Mouse (Mus musculus) retina, adult 2 months (tissue): ENCODE measurements at regions not wholly inside any gene's neighbourhood (a gene's known extent, or its start where the extent isn't known, plus 50 kb on each side); places are given as distances from the start of the nearest gene placed in this dataset.
"Not testable (repeated sequence)": the region's sequence is repeated elsewhere in the genome, so short reads cannot be mapped to it uniquely, and the experiment has no call there.

ENCODE experiments used
- DNase-seq: peaks from one replicate; pipeline ENCODE4 v3.0.0-alpha.2; 2012; ENCODE audit warnings: low read depth, low spot score

DNA sequence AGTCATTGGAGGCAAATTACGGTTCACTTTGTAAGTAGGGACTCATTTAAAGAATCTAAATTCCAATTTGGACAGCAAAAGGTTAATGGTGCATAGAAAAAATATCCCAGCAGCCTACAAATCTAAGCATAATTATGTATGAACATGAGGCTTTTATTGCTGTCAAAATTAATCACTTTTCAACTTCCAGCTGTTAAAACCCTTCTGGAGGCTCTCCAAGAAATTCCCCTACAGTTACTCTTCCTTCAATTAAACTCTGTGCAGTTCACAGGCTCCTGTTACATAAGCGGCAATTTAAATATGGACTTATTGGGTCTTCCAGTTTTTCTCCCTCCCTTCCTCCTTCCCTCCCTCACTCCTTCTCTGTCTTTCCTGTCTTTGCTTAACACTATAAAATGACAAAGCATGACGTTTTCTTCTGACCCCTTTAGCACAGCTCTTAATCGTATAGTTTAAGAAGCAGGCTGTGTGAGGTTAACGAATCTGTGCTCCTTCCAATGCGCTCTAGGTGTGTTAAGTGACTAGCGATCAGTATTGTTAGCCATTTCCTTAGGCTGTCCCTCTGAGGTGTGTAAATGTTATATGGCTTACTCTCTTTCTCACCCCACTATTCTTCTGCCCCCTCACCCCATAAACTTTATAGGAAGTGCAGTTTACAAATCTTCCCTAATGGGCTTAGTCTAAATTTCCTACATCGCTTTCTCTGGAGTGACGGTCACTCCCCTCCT, 247.0 kb downstream of the Enc1 start:
- no peak for DNase-seq

GRCm38 (mm10) chr13:97486490-97486889, 245.6 kb downstream of the Enc1 start:
- DNase-seq = no peak

DNA sequence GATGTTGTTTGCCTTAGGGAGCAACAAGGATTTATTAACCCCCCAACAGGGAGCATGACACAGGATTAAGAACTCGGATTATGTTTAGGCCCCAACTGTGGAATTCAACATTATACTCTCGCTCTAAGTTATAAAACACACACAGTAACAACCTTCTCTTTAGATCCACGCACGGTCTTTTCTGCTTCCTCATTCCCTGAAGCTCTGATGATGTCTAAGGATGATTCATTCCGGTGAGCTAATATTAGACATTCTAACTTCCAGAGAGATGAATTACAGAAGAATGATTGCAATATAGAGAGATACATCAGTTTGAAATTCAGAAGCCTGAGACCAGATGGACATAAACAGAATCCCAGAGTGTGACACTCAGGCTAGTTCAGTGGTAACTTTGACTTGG, 245.0 kb downstream of the Enc1 start:
- no peak for DNase-seq

GRCm38 (mm10) chr13:97484808-97485545, 244.1 kb downstream of the Enc1 start:
- no peak for DNase-seq

- no peak for DNase-seq
Measured at GRCm38 (mm10) chr13:97483681-97484080, 242.8 kb downstream of the Enc1 start.

DNA sequence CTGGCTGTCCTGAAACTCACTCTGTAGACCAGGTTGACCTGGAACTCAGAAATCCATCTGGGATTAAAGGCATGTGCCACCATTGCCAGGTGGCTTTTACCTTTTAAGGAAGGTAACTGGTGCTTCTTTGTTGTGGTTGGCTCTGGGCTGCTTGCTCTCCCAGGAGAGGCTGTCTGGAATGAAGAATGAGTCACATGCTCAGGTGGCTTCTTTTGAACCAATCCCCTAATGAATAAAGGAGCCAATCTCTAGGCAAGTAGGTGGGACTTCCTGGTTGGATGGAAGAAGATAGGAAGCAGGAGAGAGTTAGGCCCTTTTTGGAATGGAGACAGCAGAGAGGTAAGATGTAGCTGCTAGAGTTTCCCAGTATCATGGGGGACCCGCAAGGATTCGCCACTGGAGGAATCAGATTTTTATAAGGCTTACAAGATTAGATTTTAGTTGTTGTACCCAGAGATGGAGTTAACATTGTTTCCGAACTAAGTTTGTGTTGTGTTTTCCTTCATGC, 241.6 kb downstream of the Enc1 start:
- DNase-seq = no peak

- no peak for DNase-seq
Measured at GRCm38 (mm10) chr13:97481259-97481658, 240.4 kb downstream of the Enc1 start.

DNA sequence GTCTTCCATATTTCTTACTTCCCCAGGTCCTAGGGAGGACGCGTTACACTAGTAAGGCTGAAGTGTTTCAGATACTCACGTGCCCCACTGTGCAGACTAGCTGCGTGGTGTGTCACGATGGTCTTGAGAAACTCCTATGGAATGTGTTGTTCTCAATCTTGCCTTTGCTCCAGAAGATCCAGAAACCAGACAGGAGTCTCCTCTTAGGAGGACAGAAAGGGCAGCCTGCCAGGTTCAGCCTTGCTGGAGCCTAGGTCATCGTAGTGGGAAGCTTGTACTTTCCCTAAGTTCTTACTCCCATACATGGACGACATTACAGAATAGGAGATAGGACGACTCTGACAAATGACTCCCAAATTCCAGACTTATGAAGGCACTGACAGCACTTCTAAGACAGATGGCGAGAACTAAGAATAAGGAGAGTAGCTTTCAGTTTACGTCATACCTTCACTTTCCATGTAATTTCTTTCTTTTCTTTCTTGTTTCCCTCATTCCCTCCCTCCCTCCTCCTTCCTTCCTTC, 238.2 kb downstream of the Enc1 start:
- DNase-seq = no peak

DNA sequence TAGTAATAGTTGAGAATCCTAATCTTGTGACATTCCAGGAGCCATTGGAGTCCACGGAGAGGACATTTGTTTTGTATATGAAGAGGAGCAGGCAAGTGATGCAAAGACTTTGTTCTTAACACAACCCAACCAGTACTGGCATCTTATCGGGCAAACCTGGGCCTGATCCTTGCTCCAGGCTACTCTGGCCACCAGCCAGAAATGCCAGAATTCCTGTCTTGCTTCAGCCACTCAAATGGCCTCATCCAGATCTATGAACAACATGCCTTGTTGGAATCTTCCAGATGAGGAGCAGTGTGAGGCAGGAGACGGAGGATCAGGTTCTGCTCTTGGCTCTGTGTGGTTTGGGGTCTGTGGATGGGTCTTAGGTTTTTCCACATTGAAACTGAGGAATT, 233.1 kb downstream of the Enc1 start:
- DNase-seq = no peak

GRCm38 (mm10) chr13:97473256-97473970, 232.5 kb downstream of the Enc1 start:
- DNase-seq = no peak

DNA sequence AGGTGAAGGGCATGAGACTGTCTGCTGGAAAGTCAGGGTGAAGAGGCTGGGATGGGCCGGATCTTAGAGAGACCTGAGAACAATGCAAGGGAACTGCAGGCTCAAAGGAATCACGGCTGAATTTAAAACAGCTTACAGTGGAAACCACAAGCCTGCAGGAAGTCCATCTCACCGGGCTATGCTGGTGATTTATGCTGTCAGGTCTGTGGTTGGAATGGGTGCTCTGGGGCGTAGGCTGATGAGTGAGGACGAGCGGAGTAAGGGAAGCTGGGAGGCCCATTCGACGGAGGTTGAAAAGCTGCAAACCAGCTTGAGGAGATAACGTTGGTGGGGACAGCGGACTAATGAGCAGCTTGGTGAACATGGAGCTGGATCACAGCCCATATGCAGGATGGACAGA, 229.1 kb downstream of the Enc1 start:
- DNase-seq = no peak

- no peak for DNase-seq
Measured at GRCm38 (mm10) chr13:97468874-97469593, 228.1 kb downstream of the Enc1 start.

DNA sequence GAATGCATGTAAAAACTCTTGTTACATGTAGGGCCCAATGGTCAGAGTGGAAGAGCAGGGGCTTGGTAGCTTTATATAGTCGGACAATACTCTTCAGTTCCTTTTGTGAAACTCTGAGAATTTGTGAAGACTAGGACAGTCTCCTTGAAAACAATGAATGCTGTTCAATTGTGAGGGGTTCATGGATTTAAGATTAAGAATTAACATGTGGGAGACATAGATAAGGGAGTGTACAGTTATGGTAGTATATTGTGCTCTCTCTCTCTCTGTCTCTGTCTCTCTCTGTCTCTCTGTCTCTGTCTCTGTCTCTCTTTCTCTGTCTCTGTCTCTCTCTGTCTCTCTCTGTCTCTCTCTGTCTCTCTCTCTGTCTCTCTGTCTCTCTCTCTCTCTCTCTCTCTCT, 225.7 kb downstream of the Enc1 start:
- DNase-seq = not testable (repeated sequence)

- DNase-seq = no peak
Measured at GRCm38 (mm10) chr13:97463798-97464197, 222.9 kb downstream of the Enc1 start.

- no peak for DNase-seq
Measured at GRCm38 (mm10) chr13:97462884-97463235, 222.0 kb downstream of the Enc1 start.

DNA sequence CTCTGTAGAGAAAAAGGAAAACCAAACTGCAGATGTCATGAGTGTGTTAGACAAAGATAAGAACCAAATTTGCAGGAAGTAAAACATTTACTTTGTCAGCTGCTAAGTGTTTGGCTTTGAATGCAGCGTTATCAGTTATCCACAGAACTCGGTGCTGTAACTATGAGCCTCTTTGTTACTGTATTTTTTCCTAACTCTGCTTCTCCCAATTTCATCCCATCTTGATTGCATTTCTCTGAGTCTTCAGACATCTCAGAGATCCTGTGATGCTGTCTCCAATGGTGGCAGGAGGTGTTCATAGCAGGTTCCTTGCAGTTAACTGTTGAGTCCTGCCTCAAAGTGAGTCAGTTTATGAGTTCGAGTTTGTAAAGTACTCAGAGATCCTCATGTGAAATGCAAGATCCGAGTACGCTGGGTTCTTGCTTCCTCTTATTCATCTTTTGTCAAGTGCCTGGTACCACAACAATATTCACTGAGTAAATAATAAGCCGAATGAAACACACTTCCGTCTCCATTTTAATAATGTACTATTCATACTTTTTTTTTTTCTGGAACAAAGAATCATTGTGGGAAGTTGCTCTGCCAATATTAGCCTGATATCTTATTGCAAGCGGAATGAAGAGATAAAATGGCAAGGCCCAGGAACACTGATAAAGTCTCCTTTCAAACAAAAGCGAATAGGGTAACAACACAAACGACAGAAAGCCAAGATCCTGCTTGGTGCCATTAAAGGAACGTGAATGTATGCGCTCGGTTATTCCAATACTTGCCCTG, 221.4 kb downstream of the Enc1 start:
- DNase-seq = no peak

- no peak for DNase-seq
Measured at GRCm38 (mm10) chr13:97461207-97461606, 220.3 kb downstream of the Enc1 start.

- no peak for DNase-seq
Measured at GRCm38 (mm10) chr13:97459106-97459505, 218.2 kb downstream of the Enc1 start.

DNA sequence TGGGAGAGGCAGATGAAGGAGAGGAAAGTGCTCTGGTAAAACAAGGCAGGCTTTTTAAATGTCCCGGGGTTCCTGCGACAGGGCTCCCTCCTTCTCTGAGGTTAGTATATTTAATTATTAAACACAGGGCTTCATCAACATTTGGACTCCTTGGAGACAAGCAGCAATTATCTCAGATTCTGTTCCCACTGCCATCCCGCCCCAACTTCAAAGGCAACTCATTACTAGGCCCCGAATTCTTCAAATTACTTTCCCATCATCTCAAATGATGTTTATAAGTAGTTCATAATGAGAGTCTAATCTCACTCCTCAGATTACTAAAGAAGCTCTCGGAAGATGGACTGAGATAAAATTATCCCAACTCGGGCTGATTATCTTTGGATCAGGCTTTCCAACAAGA, 215.1 kb downstream of the Enc1 start:
- DNase-seq = no peak

GRCm38 (mm10) chr13:97454715-97455114, 213.8 kb downstream of the Enc1 start:
- no peak for DNase-seq

- DNase-seq = no peak
Measured at GRCm38 (mm10) chr13:97453469-97453868, 212.6 kb downstream of the Enc1 start.
